Mouse (Mus musculus) C2C12 (cell line): ENCODE results near the gene Daam1.

Experiments
- CEBPB ChIP-seq: IDR thresholded peaks from one replicate; pipeline ENCODE4 v1.6.1; 2011; ENCODE audit warnings: low read depth, mild to moderate bottlenecking, control low read depth, moderate library complexity
- CTCF ChIP-seq: IDR thresholded peaks from one replicate; pipeline ENCODE4 v1.5.1; 2011; ENCODE audit not compliant: control insufficient read depth, insufficient read depth, insufficient read length
- FOSL1 ChIP-seq: IDR thresholded peaks from one replicate; pipeline ENCODE4 v1.8.0; 2011; ENCODE audit warnings: mild to moderate bottlenecking, low read length; ENCODE audit not compliant: poor library complexity, insufficient read depth, severe bottlenecking
- MAX ChIP-seq: IDR thresholded peaks from one replicate; pipeline ENCODE4 v1.6.1; 2011; ENCODE audit warnings: mild to moderate bottlenecking, control low read depth
- MYOD1 ChIP-seq: IDR thresholded peaks from one replicate; pipeline ENCODE4 v1.6.1; 2011; ENCODE audit warnings: low read depth; ENCODE audit not compliant: control insufficient read depth, insufficient read length
- MYOG ChIP-seq: IDR thresholded peaks from one replicate; pipeline ENCODE4 v1.6.1; 2011; ENCODE audit not compliant: control insufficient read depth, insufficient read length; ENCODE audit errors: extremely low read depth
- USF1 ChIP-seq: IDR thresholded peaks from one replicate; pipeline ENCODE4 v1.6.1; 2011; ENCODE audit warnings: low read depth, mild to moderate bottlenecking, control low read depth, moderate library complexity

DNA sequence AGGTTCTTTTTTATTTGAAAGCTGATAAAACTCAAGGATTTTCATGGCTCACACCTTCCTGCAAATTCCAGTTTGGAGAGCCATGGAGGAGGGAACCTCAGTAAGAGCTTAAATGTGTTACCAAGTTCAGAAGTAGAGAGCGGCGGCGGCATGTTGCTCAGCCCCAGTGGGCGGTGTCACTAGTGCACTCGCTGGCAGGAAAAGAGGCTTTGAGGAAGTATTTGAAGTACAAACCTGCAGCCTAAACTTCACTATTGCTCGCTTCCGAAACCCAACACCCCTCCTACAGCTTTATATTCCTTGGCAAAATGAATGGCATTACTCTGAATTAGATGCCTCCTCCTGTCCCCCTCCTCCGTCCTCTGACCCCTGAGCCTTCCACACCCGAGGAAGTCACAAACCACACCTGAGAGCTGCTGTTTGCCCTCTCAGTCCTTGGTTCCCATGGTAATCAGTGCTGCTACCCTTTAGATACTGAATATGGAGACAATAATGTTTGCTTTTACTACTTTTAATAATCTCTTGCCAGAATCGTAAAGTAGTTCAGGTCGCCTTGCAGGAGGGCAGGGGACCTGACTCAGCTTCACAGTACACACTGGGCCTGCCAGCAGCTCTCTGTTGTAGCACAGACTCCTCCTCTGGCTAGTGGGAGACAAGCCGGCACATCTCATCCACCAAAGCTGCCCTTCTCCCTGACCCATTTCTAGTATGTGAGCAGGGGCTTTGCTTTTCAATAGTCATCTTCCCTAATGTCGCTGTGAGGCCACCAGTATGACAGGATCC, 119.4 kb downstream of the Daam1 start:
- TF ChIP-seq CEBPB (no peak), CTCF (no peak), MAX (no peak), USF1 (no peak), MYOD1 (no peak), MYOG (no peak), FOSL1 (no peak)
